Mouse (Mus musculus): ENCODE measurements around the gene Rab1a. TPM values are rescaled to one million over a fixed set of nuclear protein-coding genes. Genes with fewer than 3 reads are reported as not detected.

Rab1a gene
- polyA plus RNA-seq, 1 experiment from 2014 or later, result 289 TPM

DNA sequence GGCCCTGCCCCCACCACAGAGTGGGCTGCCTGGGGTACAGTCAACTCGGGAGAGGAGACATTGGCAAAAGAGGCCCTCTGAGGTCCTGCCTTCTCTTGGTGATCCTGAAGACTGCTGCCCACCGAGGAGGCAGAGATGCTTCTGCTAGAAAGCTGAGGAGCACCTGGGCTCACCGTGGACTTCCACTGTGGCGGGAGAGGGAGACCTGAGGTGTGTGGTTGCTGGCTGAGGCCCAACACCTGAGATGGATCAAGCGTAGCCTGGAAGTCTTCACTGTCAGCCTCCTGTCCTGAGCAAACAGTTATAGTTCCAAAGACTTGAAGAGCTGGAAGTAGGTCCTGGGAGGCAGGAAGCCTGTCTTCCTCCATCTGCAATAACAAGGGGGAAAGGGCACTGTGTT is 39.1 kb downstream of the Rab1a start:
- Histone ChIP-seq H3K9ac (replicated peaks; ENCODE audit: low read length) (no peak overlapping the region), H3K27me3 (ENCODE audit: control insufficient read depth, insufficient read depth, low read length) (no peaks in the 10 kb centered on the region), H3K9me3 (ENCODE audit: control insufficient read depth, low read length) (no peaks in the 10 kb centered on the region), H3K4me1 (ENCODE audit: control insufficient read depth, insufficient read depth, low read length) (no peaks in the 10 kb centered on the region), H3K27ac (replicated peaks; ENCODE audit: low read depth, low read length) (no peak overlapping the region), H3K4me3 (replicated peaks; ENCODE audit: low read depth, low read length) (no peak overlapping the region), H3K36me3 (ENCODE audit: control insufficient read depth, insufficient read depth, low read length) (peaks cover 62% of the 10 kb centered on the region), H3K4me2 (ENCODE audit: low read length) (no peak overlapping the region)
- no peak for ATAC-seq (ENCODE audit: low FRiP score, low TSS enrichment)
- WGBS, result 86% methylated on average over 5 of the region's 5 CpGs
- DNase-seq, result no peak

DNA sequence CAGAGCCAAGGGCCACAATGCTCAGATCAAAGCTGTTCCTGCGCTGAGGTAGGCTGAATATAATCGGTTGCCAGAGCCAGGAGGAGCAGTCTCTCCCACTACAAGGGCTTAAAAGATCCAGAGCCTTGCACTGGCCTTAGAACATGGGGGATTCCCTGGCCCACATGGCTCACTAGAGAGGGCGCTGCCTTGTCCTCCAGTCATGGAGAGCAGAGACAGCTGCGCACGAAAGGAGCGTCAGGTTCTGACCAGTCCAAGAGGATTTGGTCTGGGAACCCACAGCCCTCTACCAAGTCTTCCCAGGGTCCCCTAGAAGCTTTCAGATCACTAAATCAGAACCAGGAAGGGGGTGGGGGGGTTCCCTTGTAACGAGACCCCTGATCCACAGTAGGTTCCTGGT is 40.1 kb downstream of the Rab1a start:
- 95% methylated on average over 7 of the region's 7 CpGs for WGBS
- no peaks in the 10 kb centered on the region; the same call in 1 of the 2 replicates for H3K4me1 ChIP-seq (ENCODE audit: control insufficient read depth, insufficient read depth, low read length)
- ATAC-seq (ENCODE audit: low FRiP score, low TSS enrichment), result no peak

DNA sequence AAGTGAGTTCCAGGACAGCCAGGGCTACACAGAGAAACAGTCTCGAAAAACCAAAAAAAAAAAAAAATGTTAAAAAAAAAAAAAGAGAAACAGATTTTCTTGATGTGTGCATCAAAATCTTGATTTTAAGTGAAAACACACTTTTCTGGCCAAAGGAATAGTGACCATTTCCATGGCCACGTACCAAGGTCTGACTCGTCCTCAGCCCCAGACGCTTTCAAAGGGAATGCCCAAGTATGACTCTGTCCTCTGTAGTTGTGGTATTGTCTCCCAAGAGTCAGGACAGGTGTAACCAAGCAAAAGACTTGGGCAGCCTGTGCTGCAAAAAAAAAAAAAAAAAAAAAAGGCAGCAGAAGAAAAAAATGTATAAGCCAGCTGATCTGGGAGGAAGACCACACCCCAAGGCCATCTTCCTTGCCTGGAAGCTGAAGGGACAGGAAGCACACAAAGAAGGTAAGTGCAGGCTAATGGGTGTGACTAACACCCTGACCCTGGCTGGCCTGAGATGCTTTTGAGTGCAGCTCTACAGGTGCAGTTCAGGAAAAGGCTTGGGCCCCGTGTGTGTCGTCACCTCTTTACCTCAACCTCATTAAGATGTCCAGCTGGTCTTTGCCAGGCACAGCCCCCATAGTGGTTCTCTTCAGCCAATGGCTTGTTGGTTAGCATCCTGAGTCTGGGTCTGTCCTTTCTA is 41.3 kb downstream of the Rab1a start:
- H3K4me2 ChIP-seq (ENCODE audit: low read length), result no peak overlapping the region
- no peak for ATAC-seq (ENCODE audit: low FRiP score, low TSS enrichment)
- 93% methylated on average over 6 of the region's 6 CpGs for WGBS
- no peaks in the 10 kb centered on the region for H3K9me3 ChIP-seq (ENCODE audit: control insufficient read depth, low read length)
- H3K4me3 ChIP-seq (replicated peaks; ENCODE audit: low read depth, low read length), result no peak overlapping the region
- peaks cover 42% of the 10 kb centered on the region for H3K36me3 ChIP-seq (ENCODE audit: control insufficient read depth, insufficient read depth, low read length)
- H3K4me1 ChIP-seq (ENCODE audit: control insufficient read depth, insufficient read depth, low read length), result peaks cover 3% of the 10 kb centered on the region; the same call in 1 of the 2 replicates
- no peaks in the 10 kb centered on the region for H3K27me3 ChIP-seq (ENCODE audit: control insufficient read depth, insufficient read depth, low read length)
- DNase-seq, result no peak
- H3K9ac ChIP-seq (replicated peaks; ENCODE audit: low read length), result no peak overlapping the region
- no peak overlapping the region for H3K27ac ChIP-seq (replicated peaks; ENCODE audit: low read depth, low read length)

More for the DNA sequence above, 40.1 kb downstream of the Rab1a start:
- peaks cover 54% of the 10 kb centered on the region for H3K36me3 ChIP-seq (ENCODE audit: control insufficient read depth, insufficient read depth, low read length)
- no peak overlapping the region for H3K9ac ChIP-seq (replicated peaks; ENCODE audit: low read length)
- no peak overlapping the region for H3K4me2 ChIP-seq (ENCODE audit: low read length)
- H3K4me3 ChIP-seq (replicated peaks; ENCODE audit: low read depth, low read length), result no peak overlapping the region
- no peak overlapping the region for H3K27ac ChIP-seq (replicated peaks; ENCODE audit: low read depth, low read length)
- H3K9me3 ChIP-seq (ENCODE audit: control insufficient read depth, low read length), result no peaks in the 10 kb centered on the region
- DNase-seq, result no peak
- H3K27me3 ChIP-seq (ENCODE audit: control insufficient read depth, insufficient read depth, low read length), result no peaks in the 10 kb centered on the region

DNA sequence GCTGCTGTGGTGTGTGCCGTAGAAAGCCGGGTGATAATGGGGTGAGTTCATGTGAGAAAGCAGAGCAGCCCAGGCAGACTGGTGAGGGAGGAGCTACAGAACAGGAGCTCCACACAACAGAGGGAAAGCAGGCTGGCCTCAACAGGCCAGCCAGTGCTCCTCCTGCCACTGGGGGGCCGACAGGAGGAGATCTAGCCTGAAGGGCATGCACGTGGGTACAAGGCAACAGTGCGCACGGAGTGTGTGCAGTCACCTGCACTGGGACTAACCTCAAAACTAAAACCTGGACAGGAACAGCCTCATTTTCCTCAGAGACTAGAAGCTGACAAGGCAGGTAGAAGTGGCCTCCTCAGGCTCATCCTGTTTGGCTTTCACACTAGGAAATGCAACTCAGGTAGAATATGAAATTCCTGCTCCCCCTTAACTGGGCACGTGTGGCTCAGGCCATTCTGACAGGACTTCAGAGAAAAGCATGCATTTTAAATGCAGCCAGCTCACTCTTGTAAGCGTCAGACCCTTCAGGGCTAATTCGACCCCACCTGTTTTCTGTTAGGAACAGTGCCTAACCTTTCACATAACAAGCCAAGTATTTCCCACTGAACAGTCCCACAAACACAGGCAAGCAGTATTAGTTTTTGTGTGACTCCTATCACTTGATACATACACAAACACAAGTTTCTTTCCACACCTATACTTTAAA is 42.1 kb downstream of the Rab1a start:
- peaks cover 11% of the 10 kb centered on the region for H3K4me1 ChIP-seq (ENCODE audit: control insufficient read depth, insufficient read depth, low read length)
- WGBS, result 51% methylated on average over 9 of the region's 9 CpGs
- ATAC-seq (ENCODE audit: low FRiP score, low TSS enrichment), result no peak
- H3K4me3 ChIP-seq (replicated peaks; ENCODE audit: low read depth, low read length), result no peak overlapping the region
- DNase-seq, result no peak
- H3K36me3 ChIP-seq (ENCODE audit: control insufficient read depth, insufficient read depth, low read length), result peaks cover 35% of the 10 kb centered on the region
- H3K4me2 ChIP-seq (ENCODE audit: low read length), result no peak overlapping the region
- no peak overlapping the region for H3K9ac ChIP-seq (replicated peaks; ENCODE audit: low read length)
- H3K9me3 ChIP-seq (ENCODE audit: control insufficient read depth, low read length), result no peaks in the 10 kb centered on the region
- H3K27me3 ChIP-seq (ENCODE audit: control insufficient read depth, insufficient read depth, low read length), result no peaks in the 10 kb centered on the region
- H3K27ac ChIP-seq (replicated peaks; ENCODE audit: low read depth, low read length), result no peak overlapping the region

DNA sequence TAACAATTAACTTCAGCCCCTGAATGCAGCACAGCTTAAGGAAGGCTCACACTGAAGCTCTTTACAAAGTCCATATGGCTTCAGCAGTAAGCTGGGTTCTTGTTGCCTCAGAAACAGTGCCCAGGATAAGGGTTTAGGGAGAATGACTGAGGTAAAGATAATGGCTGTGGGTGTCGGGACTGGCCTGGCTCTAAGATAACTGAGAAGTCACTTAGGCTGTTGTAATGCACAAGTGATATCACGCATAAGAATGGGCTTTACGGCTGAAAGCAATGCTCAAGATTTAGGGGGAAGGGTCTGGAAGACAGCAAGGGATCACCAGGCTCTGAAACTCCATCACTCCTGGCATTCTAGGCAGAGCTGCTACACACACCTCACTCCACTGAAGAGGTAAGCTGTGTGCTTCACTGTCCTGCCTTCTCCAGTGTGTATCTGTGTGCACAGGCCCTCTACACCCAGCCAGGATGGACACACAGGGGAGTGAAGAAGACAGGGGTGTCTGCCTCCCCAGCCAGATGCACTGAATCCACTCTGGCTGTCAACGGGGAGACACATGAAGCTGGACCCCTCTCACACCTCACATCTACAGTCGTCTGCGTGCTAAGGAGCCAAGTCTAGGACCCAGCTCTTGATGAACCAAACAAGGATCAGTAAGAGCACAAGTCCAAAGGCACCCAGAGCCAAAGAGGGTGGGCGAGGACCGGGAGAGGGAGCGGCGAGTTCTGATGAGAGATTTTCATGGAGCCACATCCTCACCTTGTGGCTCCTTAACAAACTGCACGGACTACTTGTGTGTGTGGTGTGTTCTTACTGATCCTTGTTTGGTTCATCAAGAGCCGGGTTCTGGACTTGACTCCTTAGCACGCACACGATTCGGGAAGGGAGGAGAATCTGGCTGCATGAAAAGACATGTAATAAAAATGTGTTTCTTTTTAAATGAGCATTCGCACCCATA is 43.4 kb downstream of the Rab1a start:
- H3K27me3 ChIP-seq (ENCODE audit: control insufficient read depth, insufficient read depth, low read length), result no peaks in the 10 kb centered on the region
- no peak overlapping the region for H3K9ac ChIP-seq (replicated peaks; ENCODE audit: low read length)

DNA sequence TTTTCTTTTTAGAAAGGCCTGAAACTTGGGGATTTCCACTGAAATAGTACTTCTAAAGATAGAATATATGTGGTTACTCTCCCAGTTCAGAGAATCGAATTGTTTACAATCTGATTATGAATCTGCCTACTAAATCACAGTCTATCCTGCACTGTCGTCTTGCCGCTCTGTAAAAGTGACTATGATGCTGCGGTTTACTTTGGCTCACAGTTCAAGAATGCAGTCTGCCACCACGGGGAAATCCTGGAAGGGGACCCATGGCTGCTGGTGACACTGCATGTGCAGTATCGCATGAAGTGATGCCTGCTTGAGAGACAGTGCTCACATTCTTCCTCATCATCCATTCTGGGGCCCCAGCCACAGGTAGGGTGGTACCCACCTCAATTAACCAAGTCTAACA is 44.1 kb downstream of the Rab1a start:
- H3K27ac ChIP-seq (replicated peaks; ENCODE audit: low read depth, low read length), result no peak overlapping the region
- H3K9ac ChIP-seq (replicated peaks; ENCODE audit: low read length), result no peak overlapping the region
- no peak overlapping the region for H3K4me2 ChIP-seq (ENCODE audit: low read length)
- WGBS, result 90% methylated on average over 6 of the region's 6 CpGs
- DNase-seq (no peak), ATAC-seq (ENCODE audit: low FRiP score, low TSS enrichment) (no peak)
- no peaks in the 10 kb centered on the region for H3K27me3 ChIP-seq (ENCODE audit: control insufficient read depth, insufficient read depth, low read length)
- no peaks in the 10 kb centered on the region for H3K9me3 ChIP-seq (ENCODE audit: control insufficient read depth, low read length)
- H3K36me3 ChIP-seq (ENCODE audit: control insufficient read depth, insufficient read depth, low read length), result peaks cover 16% of the 10 kb centered on the region
- peaks cover 13% of the 10 kb centered on the region for H3K4me1 ChIP-seq (ENCODE audit: control insufficient read depth, insufficient read depth, low read length)
- no peak overlapping the region for H3K4me3 ChIP-seq (replicated peaks; ENCODE audit: low read depth, low read length)

More for the DNA sequence above, 43.4 kb downstream of the Rab1a start:
- 85% methylated on average over 16 of the region's 16 CpGs for WGBS
- Histone ChIP-seq H3K4me2 (ENCODE audit: low read length) (no peak overlapping the region), H3K4me1 (ENCODE audit: control insufficient read depth, insufficient read depth, low read length) (peaks cover 13% of the 10 kb centered on the region), H3K27ac (replicated peaks; ENCODE audit: low read depth, low read length) (no peak overlapping the region), H3K9me3 (ENCODE audit: control insufficient read depth, low read length) (no peaks in the 10 kb centered on the region), H3K36me3 (ENCODE audit: control insufficient read depth, insufficient read depth, low read length) (peaks cover 23% of the 10 kb centered on the region), H3K4me3 (replicated peaks; ENCODE audit: low read depth, low read length) (no peak overlapping the region)
- DNase-seq (no peak), ATAC-seq (ENCODE audit: low FRiP score, low TSS enrichment) (no peak)

DNA sequence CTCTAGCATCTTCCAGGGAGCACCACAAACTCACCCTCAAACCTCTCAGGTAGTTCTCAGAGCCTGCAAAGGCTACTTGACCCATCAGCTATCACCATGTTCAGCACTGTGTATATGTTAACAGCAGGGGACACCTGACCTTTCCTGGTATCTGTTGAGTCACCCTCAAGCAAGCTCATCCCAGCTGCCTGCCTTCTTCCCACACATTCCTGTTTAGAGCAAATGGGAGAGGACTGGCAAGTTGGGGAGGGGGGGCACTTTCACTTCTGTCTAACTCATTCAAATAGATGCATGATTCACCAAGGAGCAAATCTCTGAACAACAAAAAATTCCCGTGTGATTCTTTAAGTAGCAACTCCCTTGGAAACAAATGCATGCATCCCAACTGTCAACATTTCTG is 45.4 kb downstream of the Rab1a start:
- 58% methylated on average over 1 of the region's 1 CpGs for WGBS
- Histone ChIP-seq H3K27me3 (ENCODE audit: control insufficient read depth, insufficient read depth, low read length) (no peaks in the 10 kb centered on the region), H3K27ac (replicated peaks; ENCODE audit: low read depth, low read length) (no peak overlapping the region), H3K4me3 (replicated peaks; ENCODE audit: low read depth, low read length) (no peak overlapping the region), H3K9ac (replicated peaks; ENCODE audit: low read length) (no peak overlapping the region), H3K36me3 (ENCODE audit: control insufficient read depth, insufficient read depth, low read length) (peaks cover 3% of the 10 kb centered on the region; the same call in 1 of the 2 replicates), H3K4me2 (ENCODE audit: low read length) (no peak overlapping the region), H3K4me1 (ENCODE audit: control insufficient read depth, insufficient read depth, low read length) (peaks cover 13% of the 10 kb centered on the region), H3K9me3 (ENCODE audit: control insufficient read depth, low read length) (no peaks in the 10 kb centered on the region)
- ATAC-seq (ENCODE audit: low FRiP score, low TSS enrichment) (no peak), DNase-seq (no peak)

DNA sequence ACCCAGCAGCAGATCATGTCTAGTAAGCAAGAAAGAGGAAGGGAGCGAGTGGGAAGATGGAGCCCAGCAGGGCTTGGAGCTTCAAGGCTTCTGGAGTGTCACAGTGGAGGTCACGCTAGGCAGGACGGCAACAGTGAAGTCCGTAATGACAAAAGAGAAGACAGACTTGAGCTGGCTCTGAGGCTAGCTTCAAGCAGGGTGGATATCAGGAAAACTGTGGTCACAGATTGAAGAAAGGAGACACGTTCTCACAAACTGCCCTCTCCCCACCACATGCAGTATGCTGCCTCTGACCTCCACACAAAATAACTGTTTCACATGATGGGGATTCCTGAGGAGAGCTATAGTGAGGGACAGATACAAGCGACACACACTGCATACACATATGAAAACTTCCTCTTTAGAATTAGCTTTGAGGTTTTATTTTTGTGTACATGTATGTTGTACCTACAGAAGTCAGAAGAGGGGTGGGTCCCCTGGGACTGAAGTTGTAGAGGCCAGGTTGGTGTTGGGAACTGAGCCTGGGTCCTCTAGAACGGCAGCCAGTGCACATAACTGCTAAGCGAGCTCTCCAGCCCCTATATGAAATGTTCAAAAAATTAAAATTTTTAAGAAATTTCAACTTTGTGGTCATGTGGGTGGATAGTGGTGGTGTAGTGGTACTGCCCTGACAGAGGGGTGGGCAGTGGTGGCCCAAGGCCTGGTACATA is 46.1 kb downstream of the Rab1a start:
- no peaks in the 10 kb centered on the region for H3K36me3 ChIP-seq (ENCODE audit: control insufficient read depth, insufficient read depth, low read length)
- H3K4me1 ChIP-seq (ENCODE audit: control insufficient read depth, insufficient read depth, low read length), result peaks cover 13% of the 10 kb centered on the region
- H3K4me3 ChIP-seq (replicated peaks; ENCODE audit: low read depth, low read length), result no peak overlapping the region
- 52% methylated on average over 8 of the region's 8 CpGs for WGBS
- H3K9me3 ChIP-seq (ENCODE audit: control insufficient read depth, low read length), result no peaks in the 10 kb centered on the region
- DNase-seq, result no peak
- no peak overlapping the region for H3K9ac ChIP-seq (replicated peaks; ENCODE audit: low read length)
- H3K27me3 ChIP-seq (ENCODE audit: control insufficient read depth, insufficient read depth, low read length), result no peaks in the 10 kb centered on the region
- peak overlapping the region; percentile 90; the same call in 1 of the 2 replicates for H3K4me2 ChIP-seq (ENCODE audit: low read length)
- ATAC-seq (ENCODE audit: low FRiP score, low TSS enrichment), result no peak
- H3K27ac ChIP-seq (replicated peaks; ENCODE audit: low read depth, low read length), result no peak overlapping the region
